Mouse (Mus musculus): ENCODE results near the gene Ip6k2. TPM values are rescaled to one million over a fixed set of nuclear protein-coding genes. Genes with fewer than 3 reads are reported as not detected.

Gene Ip6k2
- total and polyA plus RNA-seq, 3 experiments = 23.6 to 28.4 (median 27.2) TPM

- no peak for DNase-seq (ENCODE audit: extremely low read depth)
- H3K4me3 ChIP-seq (replicated peaks in 1 of 3; ENCODE audit: low read depth in 2 of 3, low read length in 2 of 3, poor library complexity in 1 of 3) = no peak overlapping the region
- no peak overlapping the region for H3K27ac ChIP-seq (ENCODE audit: insufficient read depth, low read depth)
- no peaks in the 10 kb centered on the region for H3K27me3 ChIP-seq (replicated peaks)
- peaks cover 75% of the 10 kb centered on the region for H3K79me2 ChIP-seq (replicated peaks; ENCODE audit: control insufficient read depth, extremely low read depth, insufficient read depth, poor library complexity, severe bottlenecking)
- dilution Hi-C loops (cut with MboI; ENCODE audit: extremely low pct_ligation_motif_present, extremely low pct_unique_long_range_greater_than_20kb, low sequenced_read_pairs) (no loop called here), in situ Hi-C loops (cut with MboI; ENCODE audit: low pct_ligation_motif_present, low pct_unique_long_range_greater_than_20kb, low sequenced_read_pairs) (no loop called here)
- no peak overlapping the region for H3K9ac ChIP-seq (ENCODE audit: insufficient read depth, low read depth)
- H3K4me1 ChIP-seq (ENCODE audit: control insufficient read depth in 1 of 2, insufficient read depth in 2 of 2) = peaks cover 43 to 89% of the 10 kb centered on the region in 2 experiments
- H3K4me2 ChIP-seq (ENCODE audit: insufficient read depth, low read depth, poor library complexity, severe bottlenecking) = no peak overlapping the region
- TF ChIP-seq MAX (IDR thresholded peaks at IDR 0.05; ENCODE audit: low read length) (no peak), MXI1 (IDR thresholded peaks at IDR 0.05; ENCODE audit: low read depth, low read length) (no peak)
- peaks cover 4 to 28% of the 10 kb centered on the region in 2 experiments for H3K36me3 ChIP-seq (replicated peaks in 1 of 2; ENCODE audit: control insufficient read depth in 1 of 2, insufficient read depth in 1 of 2, low read length in 1 of 2)
- no peaks in the 10 kb centered on the region for H3K9me3 ChIP-seq (replicated peaks; ENCODE audit: low read length)
Observed at GRCm38 (mm10) chr9:108788713-108789112, 5.1 kb downstream of the Ip6k2 start.

DNA sequence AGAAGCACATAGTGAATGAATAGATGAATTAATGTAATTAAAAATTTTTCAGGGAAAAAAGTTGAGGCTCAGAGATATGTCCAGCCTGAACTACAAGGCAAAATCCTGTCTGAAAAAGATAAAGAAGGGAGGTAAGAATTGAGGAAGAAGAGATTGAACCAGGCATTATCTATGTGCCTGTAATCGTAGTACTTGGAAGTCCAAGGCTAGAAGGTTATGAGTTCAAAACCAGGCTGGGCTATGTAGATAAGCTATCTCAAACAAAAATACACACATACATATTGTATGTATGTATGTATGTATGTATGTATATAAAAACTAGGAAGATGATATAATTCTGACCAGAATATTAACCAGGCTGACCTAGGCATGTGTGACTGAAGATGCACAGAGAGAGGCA, 8.7 kb downstream of the Ip6k2 start:
- Histone ChIP-seq H3K4me1 (ENCODE audit: control insufficient read depth in 1 of 2, insufficient read depth in 2 of 2) (peaks cover 48 to 99% of the 10 kb centered on the region in 2 experiments), H3K4me2 (ENCODE audit: insufficient read depth, low read depth, poor library complexity, severe bottlenecking) (peak overlapping the region; percentile 86), H3K9me3 (replicated peaks; ENCODE audit: low read length) (no peaks in the 10 kb centered on the region), H3K4me3 (replicated peaks in 1 of 3; ENCODE audit: low read depth in 2 of 3, low read length in 2 of 3, poor library complexity in 1 of 3) (no peak overlapping the region), H3K79me2 (replicated peaks; ENCODE audit: control insufficient read depth, extremely low read depth, insufficient read depth, poor library complexity, severe bottlenecking) (peaks cover 75% of the 10 kb centered on the region), H3K9ac (ENCODE audit: insufficient read depth, low read depth) (no peak overlapping the region), H3K36me3 (replicated peaks in 1 of 2; ENCODE audit: control insufficient read depth in 1 of 2, insufficient read depth in 1 of 2, low read length in 1 of 2) (peaks cover 17 to 40% of the 10 kb centered on the region in 2 experiments), H3K27ac (ENCODE audit: insufficient read depth, low read depth) (peak overlapping the region; percentile 75), H3K27me3 (replicated peaks) (no peaks in the 10 kb centered on the region)
- in situ Hi-C loops (cut with MboI; ENCODE audit: low pct_ligation_motif_present, low pct_unique_long_range_greater_than_20kb, low sequenced_read_pairs) = no loop called here
- dilution Hi-C loops (cut with MboI; ENCODE audit: extremely low pct_ligation_motif_present, extremely low pct_unique_long_range_greater_than_20kb, low sequenced_read_pairs) = no loop called here
- DNase-seq (ENCODE audit: extremely low read depth) = no peak
- TF ChIP-seq IRF4 (IDR thresholded peaks at IDR 0.05; ENCODE audit: low read depth, low read length) = no peak
- TF ChIP-seq PAX5 (IDR thresholded peaks at IDR 0.05; ENCODE audit: low read length) = no peak
- no peak for TF ChIP-seq HCFC1 (IDR thresholded peaks at IDR 0.05; ENCODE audit: low read depth, low read length)
- TF ChIP-seq JUN (IDR thresholded peaks at IDR 0.05; ENCODE audit: insufficient read depth, low read depth, low read length) = no peak
- TF ChIP-seq KAT2A (IDR thresholded peaks at IDR 0.05; ENCODE audit: insufficient replicate concordance, low read length) = no peak
- TF ChIP-seq CTCF (conservative IDR thresholded peaks at IDR 0.05 in 1 of 2, IDR thresholded peaks at IDR 0.05 in 1 of 2; ENCODE audit: low read depth in 2 of 2, low read length in 2 of 2) = no peak
- no peak for TF ChIP-seq TCF12 (IDR thresholded peaks at IDR 0.05; ENCODE audit: low read depth, low read length)
- TF ChIP-seq ELF1 (IDR thresholded peaks at IDR 0.05; ENCODE audit: low read depth, low read length) = no peak
- TF ChIP-seq SMC3 (IDR thresholded peaks at IDR 0.05; ENCODE audit: low read depth, low read length) = no peak
- no peak for TF ChIP-seq EP300 (IDR thresholded peaks at IDR 0.05; ENCODE audit: low read length)
- TF ChIP-seq POLR2AphosphoS2 (IDR thresholded peaks at IDR 0.05; ENCODE audit: low read depth, low read length) = no peak

DNA sequence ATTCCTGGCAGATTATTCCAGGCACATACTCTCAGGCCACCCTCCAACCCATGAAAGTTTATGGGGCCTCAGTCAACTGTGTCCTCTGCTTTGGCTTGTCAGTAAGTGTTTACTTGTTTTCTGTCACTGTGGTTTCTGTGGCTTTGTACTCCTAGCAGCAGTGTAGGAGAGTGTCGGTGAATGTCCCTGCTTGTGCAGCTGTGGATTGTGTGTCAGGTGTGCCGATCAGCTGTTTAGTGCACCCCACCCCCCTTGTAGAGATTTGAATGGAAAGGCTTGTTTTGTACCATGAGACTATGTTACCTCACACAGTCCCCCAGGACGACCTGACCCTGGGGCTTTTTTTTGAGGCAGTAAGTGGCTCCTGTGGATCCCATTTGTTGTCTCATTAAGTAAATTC, 9.1 kb downstream of the Ip6k2 start:
- DNase-seq (ENCODE audit: extremely low read depth) = peak; percentile 84
- Histone ChIP-seq H3K79me2 (replicated peaks; ENCODE audit: control insufficient read depth, extremely low read depth, insufficient read depth, poor library complexity, severe bottlenecking) (peaks cover 70% of the 10 kb centered on the region), H3K36me3 (replicated peaks in 1 of 2; ENCODE audit: control insufficient read depth in 1 of 2, insufficient read depth in 1 of 2, low read length in 1 of 2) (peaks cover 21 to 41% of the 10 kb centered on the region in 2 experiments), H3K4me2 (ENCODE audit: insufficient read depth, low read depth, poor library complexity, severe bottlenecking) (peak overlapping the region; percentile 86; the same call in 1 of the 2 replicates), H3K27me3 (replicated peaks) (no peaks in the 10 kb centered on the region), H3K4me1 (ENCODE audit: control insufficient read depth in 1 of 2, insufficient read depth in 2 of 2) (peaks cover 45 to 99% of the 10 kb centered on the region in 2 experiments), H3K27ac (ENCODE audit: insufficient read depth, low read depth) (peak overlapping the region; percentile 38; the same call in 1 of the 2 replicates), H3K9me3 (replicated peaks; ENCODE audit: low read length) (no peaks in the 10 kb centered on the region), H3K4me3 (replicated peaks in 1 of 3; ENCODE audit: low read depth in 2 of 3, low read length in 2 of 3, poor library complexity in 1 of 3) (no peak overlapping the region), H3K9ac (ENCODE audit: insufficient read depth, low read depth) (peak overlapping the region; percentile 44; the same call in 1 of the 2 replicates)
- dilution Hi-C loops (cut with MboI; ENCODE audit: extremely low pct_ligation_motif_present, extremely low pct_unique_long_range_greater_than_20kb, low sequenced_read_pairs) = no loop called here
- in situ Hi-C loops (cut with MboI; ENCODE audit: low pct_ligation_motif_present, low pct_unique_long_range_greater_than_20kb, low sequenced_read_pairs) = no loop called here
- 0 out of 2 replicates have a peak, but pooled peaks have one; percentile 47 for TF ChIP-seq MYC (IDR thresholded peaks at IDR 0.05; ENCODE audit: low read depth, low read length)
- no peak for TF ChIP-seq ZMIZ1 (IDR thresholded peaks at IDR 0.05; ENCODE audit: low read depth, low read length)
- TF ChIP-seq MAFK (IDR thresholded peaks at IDR 0.05; ENCODE audit: insufficient replicate concordance, low read length) = peak; percentile 72
- TF ChIP-seq GABPA (IDR thresholded peaks at IDR 0.05; ENCODE audit: insufficient replicate concordance, low read depth, low read length) = no peak
- peak; percentile 42 for TF ChIP-seq HCFC1 (IDR thresholded peaks at IDR 0.05; ENCODE audit: low read depth, low read length)
- no peak for TF ChIP-seq RAD21 (IDR thresholded peaks at IDR 0.05; ENCODE audit: low read depth, low read length)
- TF ChIP-seq IRF4 (IDR thresholded peaks at IDR 0.05; ENCODE audit: low read depth, low read length) = peak; percentile 86
- no peak for TF ChIP-seq ZC3H11A (IDR thresholded peaks at IDR 0.05; ENCODE audit: low read depth, low read length)
- TF ChIP-seq SMC3 (IDR thresholded peaks at IDR 0.05; ENCODE audit: low read depth, low read length) = no peak
- 0 out of 2 replicates have a peak, but pooled peaks have one; percentile 32 for TF ChIP-seq UBTF (IDR thresholded peaks at IDR 0.05; ENCODE audit: low read depth, low read length)
- TF ChIP-seq USF1 (IDR thresholded peaks at IDR 0.05; ENCODE audit: low read depth, low read length) = peak; percentile 27
- TF ChIP-seq MAX (IDR thresholded peaks at IDR 0.05; ENCODE audit: low read length) = peak; percentile 65
- peak; percentile 86; the same call in 1 of the 2 replicates for TF ChIP-seq MAZ (IDR thresholded peaks at IDR 0.05; ENCODE audit: low read depth, low read length)
- TF ChIP-seq EP300 (IDR thresholded peaks at IDR 0.05; ENCODE audit: low read length) = peak; percentile 82
- peak; percentile 85 for TF ChIP-seq CHD2 (IDR thresholded peaks at IDR 0.05; ENCODE audit: low read length)
- TF ChIP-seq E2F4 (IDR thresholded peaks at IDR 0.05; ENCODE audit: insufficient replicate concordance, low read depth, low read length) = no peak
- no peak for TF ChIP-seq NELFE (IDR thresholded peaks at IDR 0.05; ENCODE audit: low read depth, low read length)
- TF ChIP-seq PAX5 (IDR thresholded peaks at IDR 0.05; ENCODE audit: low read length) = no peak
